Mouse (Mus musculus): ENCODE results near the gene Irx6. TPM values are rescaled to one million over a fixed set of nuclear protein-coding genes. Genes with fewer than 3 reads are reported as not detected.

Irx6 gene
- total RNA-seq, 2 experiments from 2014 or later = not detected

DNA sequence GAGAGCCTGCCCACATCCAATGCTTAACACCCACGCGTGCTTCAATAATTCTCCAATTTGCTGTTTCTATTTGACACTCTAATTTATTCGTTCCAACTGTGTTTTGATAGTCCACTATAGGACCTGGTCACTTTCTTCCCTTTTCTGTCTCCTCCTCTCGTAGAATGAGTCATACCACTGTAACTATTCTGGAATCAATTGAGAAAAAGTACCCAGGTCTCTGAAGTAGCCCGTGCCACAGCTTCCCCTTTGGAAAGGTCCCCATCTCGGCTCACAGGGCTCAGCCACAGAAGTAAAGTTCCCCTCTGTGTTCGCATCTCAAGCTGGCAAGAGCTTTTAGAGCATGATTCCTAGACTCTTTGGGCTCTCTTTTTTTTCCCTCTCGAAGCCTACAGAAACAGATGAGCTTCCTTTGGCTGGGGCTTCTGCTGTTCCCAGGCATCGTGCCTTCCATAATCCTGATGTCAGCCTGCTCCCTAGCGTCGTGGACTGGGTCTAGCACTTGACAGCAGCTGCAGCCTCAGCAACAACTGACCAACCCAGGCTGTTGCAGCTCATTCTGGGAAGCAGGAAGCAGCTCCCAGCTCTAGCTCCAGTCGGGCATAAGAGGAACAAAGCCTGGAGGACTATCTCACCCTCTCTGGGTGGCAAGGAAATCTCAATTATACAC lies 47.3 kb downstream of the Irx6 start:
- DNase-seq = peak; percentile 32 to 52
- intact Hi-C loops (cut with DNase I) = no loop called here

DNA sequence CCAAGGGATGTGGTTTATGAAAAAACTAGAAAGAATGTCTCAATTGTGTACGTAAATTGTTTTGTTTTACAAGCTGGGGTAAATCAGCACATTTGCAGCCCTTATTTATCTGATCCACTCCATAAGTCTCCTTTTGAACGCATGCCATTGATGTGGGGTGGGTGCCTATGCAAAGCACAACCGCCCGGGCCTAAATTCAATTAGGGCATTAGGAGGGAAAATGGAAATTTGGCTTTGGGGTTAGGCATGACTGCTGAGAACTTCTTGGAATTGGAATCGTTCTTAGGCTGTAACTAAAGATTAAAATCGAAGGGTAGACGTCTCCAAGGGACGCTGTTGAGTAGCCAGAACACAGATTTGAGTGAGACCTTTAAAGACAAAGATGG lies 47.8 kb downstream of the Irx6 start:
- intact Hi-C loops (cut with DNase I) = no loop called here
- no peak for DNase-seq

DNA sequence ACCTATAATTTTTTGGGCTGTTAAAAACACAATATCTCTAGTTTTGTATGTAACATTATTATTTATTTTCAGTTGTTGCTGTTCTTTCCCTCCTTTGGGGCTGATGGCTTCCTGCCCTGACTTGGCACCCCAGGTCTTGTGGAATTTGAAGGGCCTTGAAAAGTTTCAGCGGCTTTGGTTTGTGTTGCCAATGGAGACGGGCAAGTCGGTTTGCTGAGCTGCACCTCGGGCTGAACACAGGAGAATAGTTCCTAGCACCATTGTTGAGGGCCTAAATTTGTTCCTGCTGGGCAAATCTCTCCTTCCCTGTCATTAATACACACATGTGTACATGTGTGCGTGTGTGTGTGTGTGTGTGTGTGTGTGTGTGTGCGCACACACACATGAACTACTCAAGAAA lies 49.2 kb downstream of the Irx6 start:
- intact Hi-C loops (cut with DNase I) = no loop called here
- DNase-seq = no peak

DNA sequence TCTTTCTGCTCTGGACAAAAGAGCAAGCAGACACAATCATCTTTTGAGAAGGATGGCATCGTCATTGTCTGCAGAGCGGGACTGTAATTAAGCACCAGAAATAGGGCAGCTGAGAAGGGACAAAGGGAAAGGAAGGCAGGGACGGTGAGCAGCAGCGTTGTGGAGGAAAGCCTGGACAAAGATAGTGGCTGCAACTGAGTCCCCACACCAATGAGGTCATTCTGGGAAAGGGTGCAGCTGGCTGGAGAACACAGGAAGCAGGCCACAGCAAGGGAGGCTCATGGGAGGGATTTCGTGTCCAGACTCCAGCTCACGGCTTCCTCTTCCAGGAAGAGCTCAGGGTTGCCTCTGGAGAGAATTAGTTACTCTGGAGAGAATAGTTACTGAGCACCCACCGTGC lies 49.9 kb downstream of the Irx6 start:
- intact Hi-C loops (cut with DNase I) = no loop called here
- DNase-seq = peak; percentile 18 to 35

- intact Hi-C loops (cut with DNase I) = no loop called here
- no peak for DNase-seq
Observed at GRCm38 (mm10) chr8:92724359-92724758, 50.3 kb downstream of the Irx6 start.

Other genes with a start within 250 kb of the Irx6 start
- gene Mmp2, start 153.0 kb downstream of the Irx6 start, total RNA-seq (2021) = 10 to 100 TPM; 59.7 to 60.9 TPM
- gene Lpcat2, start 181.1 kb downstream of the Irx6 start, total RNA-seq (2021) = under 1 TPM; 0.32 to 0.43 TPM
- gene Capns2, start 227.1 kb downstream of the Irx6 start, total RNA-seq (2021) = not detected